Mouse (Mus musculus) retina, postnatal 7 days (tissue): ENCODE data around the gene Atxn7l3.

Experiments
- DNase-seq: peaks from one replicate; pipeline ENCODE4 v3.0.0-alpha.2; 2012; ENCODE audit warnings: low read depth, low spot score

Atxn7l3 gene

DNA sequence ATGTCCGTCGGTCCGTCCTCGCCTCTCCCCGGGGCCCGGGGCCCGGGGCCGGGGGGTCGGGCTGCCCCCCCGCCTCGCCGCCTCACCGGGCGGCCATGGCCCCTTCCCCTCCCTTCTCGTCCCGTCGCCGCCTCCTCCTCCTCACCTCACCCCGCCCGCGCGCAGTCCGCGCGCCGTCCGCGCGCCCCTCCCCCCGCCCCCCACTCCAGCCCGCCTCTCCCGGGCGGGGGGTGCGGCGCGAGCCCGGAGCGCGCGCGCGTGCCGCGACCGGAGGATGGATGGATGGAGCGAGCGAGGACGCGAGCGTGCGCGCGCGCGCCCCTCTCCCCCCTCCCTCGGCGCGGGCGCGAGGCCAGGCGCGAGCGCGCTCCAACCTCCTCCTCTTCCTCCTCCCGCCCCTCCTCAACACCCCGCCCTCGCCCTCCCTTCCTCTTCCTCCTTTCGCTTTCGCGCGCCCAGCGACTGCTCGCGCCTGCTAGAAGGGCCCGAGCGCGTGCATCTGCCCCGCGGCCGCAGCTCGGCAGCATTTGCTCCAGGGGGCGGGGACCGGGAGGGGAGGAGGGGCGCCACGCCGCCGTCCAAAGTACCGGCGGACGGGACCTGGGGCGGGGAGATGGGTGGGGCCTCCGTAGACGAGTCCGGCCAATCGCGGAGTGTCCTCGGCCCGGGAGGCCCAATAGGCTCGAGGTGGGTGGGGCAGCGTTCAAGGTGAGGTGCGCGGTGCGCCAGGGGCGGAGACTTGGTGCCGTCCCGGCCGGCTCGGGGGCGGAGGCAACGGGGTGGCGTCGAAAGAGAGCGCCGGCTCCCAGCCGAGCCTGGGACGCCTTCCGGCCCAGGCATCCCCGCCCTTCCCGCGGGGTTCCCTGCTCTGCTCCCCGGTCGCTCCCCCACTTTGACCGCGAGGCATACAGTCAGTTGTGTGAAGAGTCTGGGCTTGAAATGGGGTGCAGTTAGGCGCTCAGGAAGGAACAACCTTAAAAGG, at the start of gene Atxn7l3:
TSS of gene Atxn7l3 (minus strand) at position 141 of the 982 bp plus-strand sequence.
- peak; percentile 94 for DNase-seq

DNA sequence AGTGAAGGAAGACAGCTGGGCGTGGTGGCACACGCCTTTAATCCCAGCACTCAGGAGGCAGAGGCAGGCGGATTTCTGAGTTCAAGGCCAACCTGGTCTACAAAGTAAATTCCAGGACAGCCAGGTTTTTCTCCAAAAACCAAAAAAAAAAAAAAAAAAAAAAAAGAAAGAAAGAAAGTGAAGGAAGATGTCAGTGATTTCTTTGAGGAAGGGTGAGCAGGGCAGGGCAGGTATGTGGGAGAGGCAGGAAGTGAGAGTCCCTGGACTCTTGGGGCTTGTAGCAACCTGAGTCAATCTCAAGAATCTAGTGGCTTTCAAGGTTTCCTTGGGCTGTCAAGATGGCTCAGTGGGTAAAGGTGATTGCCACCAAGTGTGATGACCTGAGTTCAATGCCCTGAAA, 48.0 kb upstream of the Atxn7l3 start:
- no peak for DNase-seq

DNA sequence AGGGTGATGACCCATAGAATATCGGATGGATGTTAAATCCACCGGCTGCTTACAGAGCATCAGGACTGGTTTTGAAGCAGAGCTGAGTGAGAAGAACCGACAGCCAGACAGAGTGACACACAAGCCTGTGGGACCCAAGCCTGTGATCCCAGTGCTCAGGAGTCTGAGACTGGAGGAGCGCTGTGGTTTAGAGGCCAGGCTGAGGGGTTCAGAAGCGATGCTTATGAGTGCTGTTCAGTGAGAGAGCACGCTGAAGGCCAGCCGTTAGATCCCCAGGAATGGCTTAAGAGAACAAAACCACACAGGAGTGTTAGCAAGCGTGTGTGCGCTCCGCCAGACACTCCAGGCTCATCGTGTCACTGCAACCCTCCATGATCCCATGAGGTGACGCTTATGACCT, 46.3 kb upstream of the Atxn7l3 start:
- DNase-seq = no peak

DNA sequence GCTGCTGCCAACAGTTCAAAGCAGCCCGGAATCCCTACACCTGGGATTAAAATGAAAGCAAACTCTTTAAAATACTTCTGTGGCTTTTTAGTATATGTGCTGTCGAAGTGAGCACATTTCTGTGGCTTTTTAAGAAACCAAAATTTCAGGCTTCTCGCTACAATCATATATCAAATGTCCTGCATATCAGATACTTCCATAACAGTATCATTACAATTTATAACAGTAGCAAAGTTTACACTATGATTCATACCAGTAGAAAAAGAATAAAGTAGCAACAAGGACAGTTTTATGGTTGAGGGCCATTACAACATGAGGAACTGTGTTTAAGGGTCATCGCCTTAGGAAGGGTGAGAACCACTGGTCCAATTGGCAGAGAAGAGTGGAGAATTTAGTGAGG, 44.7 kb upstream of the Atxn7l3 start:
- DNase-seq = no peak

DNA sequence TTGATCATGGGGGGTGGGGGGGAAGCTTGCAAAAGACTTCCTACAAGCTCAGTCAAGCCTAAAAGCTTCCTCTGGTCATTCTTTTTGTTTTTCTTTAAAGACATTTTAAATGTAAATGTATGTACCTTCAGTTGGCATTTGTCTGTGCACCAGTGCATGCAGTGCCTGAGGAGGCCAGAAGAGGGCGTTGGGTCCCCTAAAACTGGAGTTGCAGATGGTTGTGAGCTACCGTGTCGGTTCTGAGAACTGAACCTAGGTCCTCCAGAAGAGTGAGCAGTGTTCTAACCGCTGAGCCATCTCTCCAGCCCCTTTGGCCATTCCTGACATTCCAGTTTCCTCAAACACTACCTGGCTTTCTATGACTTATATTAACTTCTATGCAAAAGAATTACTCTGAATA, 43.2 kb upstream of the Atxn7l3 start:
- DNase-seq = no peak

DNA sequence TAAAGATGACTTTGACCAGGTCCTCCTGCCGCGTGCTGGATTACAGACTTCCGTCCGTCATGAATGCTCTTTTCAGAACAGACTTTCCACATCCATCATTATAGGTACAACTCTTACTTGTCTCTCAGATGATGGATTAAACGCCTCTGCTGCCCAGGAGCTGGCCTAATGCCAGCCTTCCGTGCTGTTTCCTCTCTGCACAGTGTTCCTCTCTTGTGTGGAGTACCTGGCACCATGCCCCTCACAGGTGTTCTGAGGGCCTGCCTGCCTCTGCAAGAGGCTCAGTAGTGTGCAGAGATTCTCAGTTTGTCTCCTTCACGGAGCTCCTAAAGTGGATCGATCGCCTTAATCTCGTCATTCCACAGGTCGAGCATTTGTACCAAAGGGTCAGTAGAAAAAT, 42.8 kb upstream of the Atxn7l3 start:
- DNase-seq = no peak

DNA sequence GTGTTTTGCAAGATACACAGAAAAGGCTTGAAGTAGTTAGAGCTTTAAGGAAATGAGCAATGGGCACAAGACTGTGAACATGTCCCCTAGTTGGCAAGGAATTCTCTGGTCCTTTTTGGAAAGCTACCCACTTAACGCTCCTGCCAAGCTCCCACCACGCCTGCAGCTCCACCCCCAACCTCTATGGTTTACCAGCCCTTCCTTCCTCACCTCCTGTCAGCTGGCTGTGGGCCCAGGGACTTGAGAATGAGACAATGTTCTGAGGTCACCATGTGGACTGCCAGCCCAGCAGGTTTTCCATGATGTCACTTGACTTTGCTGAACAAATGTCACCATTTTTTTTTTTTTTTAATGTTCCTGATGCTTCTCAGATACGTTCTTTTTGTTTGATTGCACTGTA, 42.1 kb upstream of the Atxn7l3 start:
- no peak for DNase-seq

DNA sequence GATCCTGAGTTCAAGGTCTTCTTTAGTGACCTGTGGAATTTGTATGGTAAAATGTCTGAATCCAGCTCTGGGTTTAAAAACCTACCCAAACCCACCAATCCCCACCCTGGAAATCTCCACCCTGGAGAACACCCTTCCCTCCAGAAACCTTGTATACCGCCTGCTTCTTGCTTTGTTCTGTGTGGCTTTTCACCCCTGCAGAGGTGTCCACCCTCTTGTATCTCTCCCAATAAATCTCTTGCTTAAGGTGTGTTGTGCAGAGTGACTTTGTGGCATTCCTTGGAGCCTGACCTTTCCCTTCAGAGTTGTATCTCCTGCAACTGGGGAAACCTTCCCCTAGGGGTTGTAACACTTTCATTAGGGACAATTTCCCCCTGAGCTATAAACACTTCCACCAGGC, 41.5 kb upstream of the Atxn7l3 start:
- DNase-seq = no peak

DNA sequence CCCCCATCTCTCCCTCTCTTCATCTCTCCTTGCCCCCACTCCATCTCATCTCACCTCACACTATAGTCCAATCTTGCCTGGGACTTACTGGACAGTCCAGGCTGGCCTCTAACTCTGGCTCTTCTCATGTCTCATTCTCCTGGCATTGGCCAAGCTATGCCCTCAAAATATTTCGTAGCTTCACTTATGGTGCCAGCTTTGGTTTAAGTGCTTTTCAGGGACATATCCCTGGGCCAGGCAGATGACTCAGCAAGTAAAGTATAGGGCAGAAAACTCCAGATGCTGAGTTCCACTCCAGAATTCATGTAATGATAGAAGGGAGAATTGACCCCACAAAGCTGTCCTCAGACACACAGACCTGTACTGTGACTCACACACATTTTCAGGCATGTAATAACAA, 39.8 kb upstream of the Atxn7l3 start:
- no peak for DNase-seq

DNA sequence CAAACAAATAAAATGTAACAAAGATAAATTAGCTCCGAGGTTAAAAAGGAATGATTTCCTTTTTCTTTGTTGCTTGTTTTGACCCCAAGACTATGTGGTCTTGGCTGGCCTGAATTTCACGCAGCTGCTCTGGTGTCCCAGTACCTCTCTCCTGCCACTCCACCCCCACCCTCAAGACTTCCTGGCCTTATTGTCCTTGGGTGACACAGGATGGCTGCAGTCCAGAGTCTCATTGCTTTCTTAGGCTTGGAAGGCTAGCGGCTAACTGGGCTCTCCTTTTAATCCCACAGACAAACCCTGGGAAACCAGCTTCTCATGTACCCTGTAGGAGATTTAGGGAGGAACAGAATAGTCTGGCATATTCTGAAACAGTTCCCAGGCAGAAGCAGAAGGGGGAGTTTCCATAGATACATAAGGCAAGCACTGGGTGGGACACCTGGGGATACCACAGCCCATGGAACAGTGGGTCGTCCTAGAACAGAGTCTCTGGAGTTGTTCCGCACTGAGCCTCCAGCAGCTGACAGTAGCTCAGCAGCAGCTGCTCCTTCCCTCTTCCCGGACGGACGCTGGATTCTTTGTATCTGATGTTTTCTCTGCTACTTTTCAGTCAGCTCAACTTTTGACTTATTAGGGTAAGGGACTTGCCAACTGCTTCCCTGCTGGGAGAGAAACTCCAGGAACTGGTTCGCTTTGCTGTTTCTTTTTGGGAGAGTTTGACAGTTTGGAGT, 38.7 kb upstream of the Atxn7l3 start:
- no peak for DNase-seq

DNA sequence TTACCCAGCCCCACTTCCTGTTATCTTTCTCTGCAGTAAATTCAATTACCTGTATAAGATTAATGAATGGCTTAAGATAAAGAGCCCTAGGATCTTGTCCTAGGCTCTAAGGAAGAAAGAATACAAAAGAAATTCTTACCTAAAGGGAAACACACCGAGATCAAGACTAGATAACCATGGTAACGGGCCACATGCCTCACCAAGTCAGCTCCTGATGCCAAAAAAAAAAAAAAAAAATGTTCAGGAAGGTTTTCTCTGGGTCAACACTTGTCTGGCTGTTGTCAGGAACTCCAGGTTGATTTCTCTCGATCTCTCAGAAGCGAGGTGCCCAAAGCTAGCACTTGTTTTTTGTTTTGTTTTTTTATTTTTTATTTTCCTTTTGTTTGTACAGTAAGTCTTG, 37.6 kb upstream of the Atxn7l3 start:
- no peak for DNase-seq

DNA sequence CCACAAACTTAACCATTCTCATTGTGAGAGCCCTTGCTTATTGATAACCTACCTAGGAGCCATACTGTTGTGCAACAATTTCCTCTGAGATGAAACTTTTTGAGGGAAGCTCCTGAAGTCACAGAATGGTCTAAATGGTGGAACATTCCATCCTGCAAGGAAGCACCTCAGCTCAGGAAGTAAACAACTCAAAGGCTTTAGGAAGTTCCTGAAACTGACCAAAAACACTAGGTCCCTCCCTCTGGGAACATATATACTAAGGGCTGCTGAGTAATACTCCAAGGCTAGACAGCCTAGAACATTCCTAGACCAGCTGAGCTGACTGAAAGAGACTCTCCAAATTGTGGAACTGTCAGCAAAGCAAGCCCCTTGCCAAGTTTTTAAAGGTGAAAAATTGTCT, 36.6 kb upstream of the Atxn7l3 start:
- DNase-seq = no peak

DNA sequence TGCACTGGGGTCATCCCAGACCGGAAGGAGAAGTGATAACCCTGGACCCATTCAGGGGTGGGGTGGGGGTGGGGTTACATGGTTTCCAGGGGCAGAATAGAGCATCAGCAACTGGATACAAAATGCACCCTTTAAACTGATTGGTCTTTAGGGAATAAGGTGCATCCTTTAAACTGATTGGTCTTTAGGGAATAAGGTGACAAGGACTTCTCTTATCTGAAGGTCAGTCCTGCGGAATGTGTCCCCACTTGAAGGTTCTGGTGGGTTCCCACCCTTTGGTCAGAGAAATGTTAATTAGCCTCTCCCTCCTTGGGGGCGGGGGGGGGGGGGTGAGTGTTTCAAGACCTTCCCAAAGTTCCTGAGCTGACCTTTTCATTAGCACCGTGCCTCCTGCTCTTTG, 35.4 kb upstream of the Atxn7l3 start:
- DNase-seq = no peak

DNA sequence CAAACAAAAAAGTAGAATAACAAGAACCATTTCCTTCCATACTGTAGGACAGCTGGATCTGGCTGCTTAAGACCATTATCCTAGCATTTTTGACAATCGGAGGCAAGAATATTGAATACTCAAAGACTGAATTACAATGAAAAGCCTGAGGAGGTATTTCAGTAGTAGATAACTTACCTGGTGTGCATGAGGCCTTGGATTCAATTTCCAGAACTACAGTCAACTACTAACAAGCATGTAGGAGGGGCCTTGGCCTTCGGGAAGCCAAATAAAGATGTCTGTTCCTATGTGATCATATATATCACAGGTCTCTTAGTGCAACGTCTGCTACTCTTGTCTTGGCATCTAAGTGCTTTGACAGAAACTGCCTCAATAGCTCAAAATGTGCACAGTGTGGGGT, 33.6 kb upstream of the Atxn7l3 start:
- no peak for DNase-seq

DNA sequence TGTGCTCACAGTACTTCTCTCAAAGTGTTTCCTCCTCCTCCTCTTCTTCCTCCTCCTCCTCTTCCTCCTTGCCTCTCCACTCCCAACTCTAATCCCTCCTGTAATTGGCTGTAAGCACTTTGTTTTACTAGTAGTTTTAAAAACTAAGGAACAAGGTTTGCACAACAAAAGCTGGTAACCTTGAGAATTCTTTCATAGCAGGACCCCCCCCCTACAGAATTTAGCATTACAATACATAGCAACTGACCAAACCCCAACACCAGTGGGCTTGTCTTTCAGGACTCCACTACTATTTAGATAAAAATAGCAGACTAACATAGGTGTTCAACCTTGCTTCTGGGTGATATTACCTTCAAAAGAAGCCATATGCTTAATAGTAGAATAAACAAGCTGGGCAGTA, 33.1 kb upstream of the Atxn7l3 start:
- no peak for DNase-seq

DNA sequence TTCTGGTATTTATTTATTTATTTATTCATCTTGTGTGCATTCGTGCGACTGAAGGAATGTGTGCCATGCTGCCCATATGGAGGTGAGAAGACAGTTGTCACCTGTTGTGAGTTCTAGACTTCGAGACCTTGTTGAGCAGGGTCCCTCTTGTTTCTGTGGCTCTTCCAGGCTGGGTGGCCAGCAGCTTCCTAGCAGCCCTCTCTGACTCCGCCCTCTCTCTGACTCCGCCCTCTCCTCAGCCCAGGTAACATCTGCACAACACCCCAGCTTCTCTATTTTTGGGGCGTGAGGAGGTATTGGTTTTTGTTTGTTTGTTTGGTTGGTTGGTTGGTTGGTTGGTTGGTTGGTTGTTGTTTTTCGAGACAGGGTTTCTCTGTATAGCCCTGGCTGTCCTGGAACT, 31.4 kb upstream of the Atxn7l3 start:
- DNase-seq = no peak

DNA sequence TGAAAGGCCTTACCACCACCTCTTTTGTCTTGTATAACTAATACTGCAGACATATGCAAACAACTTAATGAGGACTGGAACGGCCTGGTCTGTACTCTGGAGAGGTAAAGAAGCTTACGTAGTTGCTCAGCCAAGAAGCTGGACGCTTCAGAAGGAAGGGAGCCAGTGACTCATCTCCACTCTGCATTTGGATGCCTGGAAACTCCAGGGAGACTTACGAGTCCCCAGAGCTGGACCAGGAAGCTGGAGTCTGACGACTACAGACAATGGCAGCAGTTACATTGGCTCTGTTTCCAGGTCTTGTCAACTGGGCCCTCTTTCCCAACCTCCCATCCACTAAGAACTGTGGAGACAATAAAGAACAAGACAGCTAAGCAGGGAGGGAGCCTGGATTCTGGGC, 30.8 kb upstream of the Atxn7l3 start:
- DNase-seq = no peak

DNA sequence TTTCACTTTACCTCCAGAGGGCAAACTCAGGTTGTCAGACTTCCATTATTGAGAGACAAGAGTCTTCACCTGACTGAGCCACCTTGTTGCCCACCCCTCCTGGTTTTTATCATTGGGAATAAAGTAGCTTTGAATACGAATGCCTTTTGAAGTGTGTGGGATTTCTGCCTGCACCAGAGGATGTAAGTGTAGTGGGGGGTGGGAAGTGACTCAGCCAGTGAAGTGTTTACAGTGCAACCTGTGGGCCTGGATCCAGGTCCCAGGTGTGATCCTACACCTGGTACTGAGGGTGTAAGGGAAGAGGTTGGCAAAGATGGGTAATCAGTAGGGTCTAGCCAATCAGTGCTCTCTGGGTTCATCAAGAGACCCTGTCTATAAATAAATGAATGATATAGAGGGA, 27.1 kb upstream of the Atxn7l3 start:
- no peak for DNase-seq

DNA sequence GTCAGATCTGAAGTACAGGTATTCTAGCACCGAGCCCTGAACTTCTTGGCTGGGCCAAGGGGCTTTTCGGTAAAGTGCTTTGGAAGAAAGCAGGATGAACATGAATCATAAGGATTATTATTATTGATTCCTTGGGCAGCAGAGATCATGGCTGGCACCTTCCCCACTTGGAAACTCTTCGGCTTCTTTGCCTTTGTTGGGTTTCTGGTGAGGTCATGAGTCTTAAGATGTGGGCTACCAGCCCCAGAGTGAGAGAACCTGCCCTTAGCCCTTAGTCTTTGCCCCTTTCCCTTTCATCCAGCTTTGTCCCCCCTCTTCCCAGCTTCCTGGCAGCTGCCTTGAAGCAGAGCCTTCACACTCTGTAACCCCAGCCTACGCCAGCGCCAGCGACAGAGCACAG, 25.5 kb upstream of the Atxn7l3 start:
- DNase-seq = no peak

DNA sequence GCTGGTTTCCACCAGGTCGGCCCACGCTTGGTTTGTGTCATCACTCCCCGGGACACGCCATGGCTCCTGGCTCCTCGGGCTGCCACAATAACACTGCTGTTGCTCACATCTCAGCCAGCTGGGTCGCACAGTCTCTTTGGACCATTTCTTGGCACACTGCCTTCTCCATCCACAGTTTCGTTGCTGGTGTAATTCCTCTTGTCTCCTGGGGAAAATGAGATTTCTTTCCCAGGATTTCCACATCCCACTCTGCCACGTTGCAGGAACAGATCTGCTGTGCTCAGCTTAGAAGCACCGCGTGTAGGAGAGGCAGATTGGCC, 24.2 kb upstream of the Atxn7l3 start:
- DNase-seq = peak; percentile 42

DNA sequence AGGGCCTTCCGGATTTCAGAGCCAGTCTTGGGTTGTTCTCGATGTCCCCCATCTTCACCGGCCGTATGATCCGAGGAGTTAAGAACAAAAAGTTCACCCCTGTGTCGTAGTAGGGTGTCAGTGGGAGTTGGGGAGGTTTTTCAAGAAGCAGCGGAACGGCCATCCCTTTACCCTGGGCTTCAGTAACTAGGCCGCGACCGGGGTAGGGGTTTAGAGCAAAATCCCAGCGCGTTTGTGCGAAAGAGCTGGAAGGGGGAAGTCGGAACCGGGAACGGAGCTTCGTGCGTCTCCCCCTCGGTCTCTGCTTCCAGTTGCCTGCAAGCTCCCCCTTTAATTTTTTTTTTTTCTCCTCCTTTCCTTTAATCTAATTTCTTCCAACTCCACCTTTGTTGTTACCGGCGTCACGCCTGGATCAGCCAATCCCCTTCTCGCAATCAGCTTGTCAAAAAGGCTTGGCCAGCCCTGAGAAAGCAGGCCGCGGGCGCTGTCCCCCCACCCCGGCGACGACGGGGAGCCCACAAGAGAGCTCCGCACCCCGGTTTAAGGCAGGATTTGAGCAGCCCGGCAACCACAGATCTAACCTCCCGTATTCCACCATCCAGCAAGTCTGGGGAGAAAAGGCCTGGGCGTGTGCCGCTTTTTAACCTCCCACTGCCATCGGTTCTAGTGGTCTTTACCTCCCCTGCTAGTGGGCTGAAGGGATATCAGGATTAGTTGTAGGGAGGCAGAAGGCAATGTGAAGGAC, 23.7 kb upstream of the Atxn7l3 start:
- peak; percentile 53 for DNase-seq

DNA sequence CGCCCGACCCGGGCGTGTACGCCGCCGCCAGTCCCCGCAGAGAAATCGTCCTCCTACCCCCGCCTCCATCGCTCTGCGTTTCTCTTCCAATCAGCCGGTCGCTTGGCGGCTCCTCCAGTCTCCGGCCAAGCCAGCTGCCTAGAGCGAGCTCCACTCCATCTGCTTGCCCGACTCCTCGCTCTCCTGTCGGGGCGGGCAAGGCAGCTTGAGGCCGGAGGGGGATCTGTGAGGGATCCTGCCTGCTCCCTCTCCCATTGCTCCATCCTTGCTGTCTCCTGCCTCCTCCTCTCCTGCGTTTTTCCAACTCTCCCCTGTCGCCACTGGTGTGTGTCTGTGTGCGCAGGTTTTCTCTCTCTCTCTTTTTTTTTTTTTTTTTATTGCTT, 23.0 kb upstream of the Atxn7l3 start, which contains the start of gene Ubtf:
TSS of gene Ubtf (minus strand) at position 333 of the 383 bp plus-strand sequence.
- DNase-seq = peak; percentile 81
